Mouse (Mus musculus) brain, adult 2 months (tissue): ENCODE results near the gene Trp63.

ENCODE experiments used
- DNase-seq: peaks from one replicate; pipeline ENCODE4 v3.0.0; 2011; ENCODE audit warnings: low read depth, low spot score

The Trp63 gene

GRCm38 (mm10) chr16:25777501-25777900, 93.9 kb downstream of the Trp63 start:
- DNase-seq = peak; percentile 13

- DNase-seq = no peak
Observed at GRCm38 (mm10) chr16:25779964-25780363, 96.4 kb downstream of the Trp63 start.

GRCm38 (mm10) chr16:25784246-25784645, 100.7 kb downstream of the Trp63 start:
- no peak for DNase-seq

GRCm38 (mm10) chr16:25786457-25786856, 102.9 kb downstream of the Trp63 start:
- DNase-seq = peak; percentile 7

- no peak for DNase-seq
Observed at GRCm38 (mm10) chr16:25792640-25793266, 109.2 kb downstream of the Trp63 start.

GRCm38 (mm10) chr16:25797732-25798294, 114.2 kb downstream of the Trp63 start:
- no peak for DNase-seq

- DNase-seq = no peak
Observed at GRCm38 (mm10) chr16:25799618-25800017, 116.1 kb downstream of the Trp63 start.

GRCm38 (mm10) chr16:25804955-25805354, 121.4 kb downstream of the Trp63 start:
- no peak for DNase-seq

GRCm38 (mm10) chr16:25807116-25807515, 123.6 kb downstream of the Trp63 start:
- DNase-seq = no peak

GRCm38 (mm10) chr16:25817753-25818624, 134.4 kb downstream of the Trp63 start:
- no peak for DNase-seq

- peak; percentile 4 for DNase-seq
Observed at GRCm38 (mm10) chr16:25826016-25826415, 142.5 kb downstream of the Trp63 start.

- DNase-seq = no peak
Observed at GRCm38 (mm10) chr16:25832576-25832975, 149.0 kb downstream of the Trp63 start.

- no peak for DNase-seq
Observed at GRCm38 (mm10) chr16:25835301-25835700, 151.7 kb downstream of the Trp63 start.

- DNase-seq = no peak
Observed at GRCm38 (mm10) chr16:25835723-25836122, 152.2 kb downstream of the Trp63 start.

- DNase-seq = no peak
Observed at GRCm38 (mm10) chr16:25842996-25843395, 159.4 kb downstream of the Trp63 start.

GRCm38 (mm10) chr16:25843625-25844024, 160.1 kb downstream of the Trp63 start:
- DNase-seq = no peak

GRCm38 (mm10) chr16:25846611-25847010, 163.0 kb downstream of the Trp63 start:
- no peak for DNase-seq

- DNase-seq = no peak
Observed at GRCm38 (mm10) chr16:25848474-25848873, 164.9 kb downstream of the Trp63 start.

GRCm38 (mm10) chr16:25849593-25850464, 166.3 kb downstream of the Trp63 start:
- DNase-seq = no peak

GRCm38 (mm10) chr16:25860731-25861505, 177.4 kb downstream of the Trp63 start:
- DNase-seq = no peak
